Mouse (Mus musculus) liver, adult 2 months (tissue): ENCODE measurements at regions not wholly inside any gene's neighbourhood (a gene's known extent, or its start where the extent isn't known, plus 50 kb on each side); places are given as distances from the start of the nearest gene placed in this dataset.

Experiments
- CTCF ChIP-seq: fragments of 200-500 bp; IDR thresholded peaks from 2 replicates; pipeline ENCODE4 v1.5.1; 2011; ENCODE audit warnings: low read depth, low read length, control low read depth
- POLR2A ChIP-seq: fragments of 200-500 bp; IDR thresholded peaks from 2 replicates; pipeline ENCODE4 v1.6.1; 2011; ENCODE audit warnings: low read length, control low read depth; ENCODE audit not compliant: insufficient read depth; ENCODE audit errors: extremely low read depth

GRCm38 (mm10) chr2:131638996-131639605 lies 77.0 kb upstream of the Adra1d start:
- TF ChIP-seq CTCF (no peak), POLR2A (no peak)
